Mouse (Mus musculus) heart, embryonic 14.5 days (tissue): ENCODE measurements at regions not wholly inside any gene's neighbourhood (a gene's known extent, or its start where the extent isn't known, plus 50 kb on each side); places are given as distances from the start of the nearest gene placed in this dataset.

Experiments
- ATAC-seq: fragments of 200-750 bp; cut with Nextera tagmentation; 2 replicates; pipeline ENCODE4 v1.8.0; 2017; ENCODE audit warnings: low read depth, moderate TSS enrichment; ENCODE audit not compliant: insufficient number of reproducible peaks, insufficient read depth, low FRiP score
- H3K27ac ChIP-seq, 2 experiments: fragments of 200-500 bp in 1 of 2; fragments of 300-500 bp in 1 of 2; sonication (generic) in 1 of 2; replicated peaks in 1 of 2; 2 replicates each; pipeline ENCODE4 v1.5.1; 2012 to 2014; ENCODE audit warnings: low read depth in 2 of 2, low read length in 2 of 2, control low read depth in 1 of 2, mild to moderate bottlenecking in 1 of 2, mixed read lengths in 1 of 2; ENCODE audit not compliant: control insufficient read depth in 1 of 2, insufficient read depth in 1 of 2
- H3K27me3 ChIP-seq: fragments of 300-500 bp; sonication (generic); 2 replicates; pipeline ENCODE4 v1.6.1; 2014; ENCODE audit warnings: mild to moderate bottlenecking, low read length, control low read depth; ENCODE audit not compliant: control insufficient read depth, insufficient read depth
- H3K36me3 ChIP-seq: fragments of 300-500 bp; sonication (generic); 2 replicates; pipeline ENCODE4 v1.6.1; 2014; ENCODE audit warnings: mild to moderate bottlenecking, control low read depth, low read length, mixed read lengths; ENCODE audit not compliant: control insufficient read depth, insufficient read depth
- H3K4me1 ChIP-seq, 2 experiments: fragments of 200-500 bp in 1 of 2; fragments of 300-500 bp in 1 of 2; sonication (generic) in 1 of 2; 2 replicates each; pipeline ENCODE4 v1.6.1; 2012 to 2014; ENCODE audit warnings: low read length in 2 of 2, control low read depth in 1 of 2, mixed read lengths in 1 of 2; ENCODE audit not compliant: control insufficient read depth in 2 of 2, insufficient read depth in 2 of 2
- H3K4me2 ChIP-seq: fragments of 300-500 bp; sonication (generic); 2 replicates; pipeline ENCODE4 v1.6.1; 2014; ENCODE audit warnings: mild to moderate bottlenecking, low read length
- H3K4me3 ChIP-seq, 2 experiments: fragments of 200-500 bp in 1 of 2; fragments of 300-500 bp in 1 of 2; sonication (generic) in 1 of 2; 2 replicates each; pipeline ENCODE4 v1.5.1; 2012 to 2014; ENCODE audit warnings: low read length in 2 of 2, mild to moderate bottlenecking in 2 of 2, control low read depth in 1 of 2, low read depth in 1 of 2, moderate library complexity in 1 of 2; ENCODE audit not compliant: control insufficient read depth in 1 of 2, insufficient read depth in 1 of 2
- H3K9ac ChIP-seq: fragments of 300-500 bp; sonication (generic); 2 replicates; pipeline ENCODE4 v1.6.1; 2014; ENCODE audit warnings: mild to moderate bottlenecking, low read length
- H3K9me3 ChIP-seq: fragments of 300-500 bp; sonication (generic); 2 replicates; pipeline ENCODE4 v1.6.1; 2016; ENCODE audit warnings: low read length, control low read depth; ENCODE audit not compliant: control insufficient read depth
- WGBS: fragments of 180-500 bp; shearing (Covaris S2); extraction: QIAGEN DNeasy Blood & Tissue Kit; methylation state at CpG from one replicate; pipeline ENCODE4 v1.1.7; 2014; 5-methylcytosine and 5-hydroxymethylcytosine counted together

DNA sequence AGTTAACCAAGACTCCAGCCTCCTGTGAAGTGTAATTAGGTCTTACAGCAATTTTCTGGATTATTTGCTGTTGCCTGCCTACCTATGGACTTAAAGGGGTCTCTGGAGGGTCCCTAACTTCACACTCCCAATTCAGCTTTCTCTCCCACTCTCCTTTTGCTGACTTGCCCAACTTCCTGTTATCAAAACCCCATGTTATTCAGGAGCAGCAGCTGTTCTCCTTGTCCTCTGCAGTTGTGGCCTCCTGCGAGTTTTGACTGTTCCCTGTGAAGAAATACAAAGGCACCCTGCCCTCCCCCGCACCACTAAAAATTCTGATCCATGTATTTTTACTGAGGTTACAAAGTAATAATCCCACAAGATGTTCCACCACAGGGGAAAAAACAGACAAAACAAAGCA, 146.8 kb upstream of the Dcn start:
- Histone ChIP-seq H3K4me2 (no peak overlapping the region), H3K27me3 (no peaks in the 10 kb centered on the region), H3K27ac (no peak overlapping the region), H3K9me3 (0 out of 2 replicates have a peak, but pooled peaks cover 3% of the 10 kb centered on the region), H3K4me1 (no peaks in the 10 kb centered on the region), H3K9ac (no peak overlapping the region), H3K36me3 (no peaks in the 10 kb centered on the region), H3K4me3 (no peak overlapping the region)
- WGBS: 71% methylated on average over 2 of the region's 2 CpGs
- no peak for ATAC-seq

DNA sequence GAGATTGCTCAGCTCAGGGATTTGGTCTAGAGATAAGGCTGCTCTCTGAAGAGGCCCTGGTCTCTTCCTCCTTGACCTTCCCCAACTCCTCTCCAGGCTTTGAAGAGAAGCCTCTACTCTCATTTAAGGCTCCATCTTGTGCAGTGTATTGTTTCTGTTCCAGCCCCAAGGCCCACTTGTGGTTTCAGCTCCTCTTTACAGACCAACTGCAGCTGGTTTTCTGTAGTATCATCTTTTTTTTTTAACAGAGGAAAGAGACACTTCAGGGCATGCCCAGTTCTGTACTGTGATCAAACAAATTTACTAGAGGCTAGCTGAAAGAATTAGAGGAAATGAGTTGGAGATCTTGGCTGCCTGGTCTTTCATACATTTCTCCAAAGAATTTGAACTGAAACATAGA, 145.4 kb upstream of the Dcn start:
- Histone ChIP-seq H3K4me1 (no peaks in the 10 kb centered on the region), H3K9ac (no peak overlapping the region), H3K4me2 (no peak overlapping the region), H3K9me3 (0 out of 2 replicates have a peak, but pooled peaks cover 3% of the 10 kb centered on the region), H3K36me3 (no peaks in the 10 kb centered on the region), H3K27me3 (no peaks in the 10 kb centered on the region), H3K27ac (no peak overlapping the region), H3K4me3 (no peak overlapping the region)
- ATAC-seq: no peak

DNA sequence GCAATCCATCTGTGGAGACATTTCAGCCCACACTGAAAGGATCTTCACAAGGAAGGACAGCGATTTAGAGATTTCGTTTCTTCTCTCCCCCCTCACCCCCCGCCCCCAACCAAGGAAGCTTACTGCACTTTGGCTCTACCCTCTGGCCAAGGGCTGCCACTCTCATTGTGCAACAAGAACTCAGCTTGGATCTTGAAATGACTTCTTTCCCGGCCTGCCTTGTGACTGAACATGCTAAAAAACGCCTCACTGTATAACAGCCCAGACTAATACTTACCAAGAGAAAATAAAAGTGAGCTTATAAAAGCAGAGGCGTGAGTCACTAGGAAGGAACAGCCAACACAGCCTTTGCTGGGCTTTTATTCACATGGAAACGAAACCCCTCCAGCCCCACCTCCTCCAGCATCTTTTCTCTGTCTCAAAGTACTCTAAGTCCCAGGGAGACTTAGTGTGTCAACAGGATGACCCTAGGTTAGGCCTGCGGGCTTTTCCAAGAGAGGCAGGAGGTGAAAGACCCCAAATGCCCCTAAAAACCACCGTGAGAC, 144.7 kb upstream of the Dcn start:
- Histone ChIP-seq H3K9ac (no peak overlapping the region), H3K36me3 (no peaks in the 10 kb centered on the region), H3K27ac (no peak overlapping the region), H3K27me3 (no peaks in the 10 kb centered on the region), H3K4me1 (no peaks in the 10 kb centered on the region), H3K9me3 (0 out of 2 replicates have a peak, but pooled peaks cover 2% of the 10 kb centered on the region), H3K4me2 (no peak overlapping the region), H3K4me3 (no peak overlapping the region)
- ATAC-seq: no peak
- 76% methylated on average over 9 of the region's 9 CpGs for WGBS

DNA sequence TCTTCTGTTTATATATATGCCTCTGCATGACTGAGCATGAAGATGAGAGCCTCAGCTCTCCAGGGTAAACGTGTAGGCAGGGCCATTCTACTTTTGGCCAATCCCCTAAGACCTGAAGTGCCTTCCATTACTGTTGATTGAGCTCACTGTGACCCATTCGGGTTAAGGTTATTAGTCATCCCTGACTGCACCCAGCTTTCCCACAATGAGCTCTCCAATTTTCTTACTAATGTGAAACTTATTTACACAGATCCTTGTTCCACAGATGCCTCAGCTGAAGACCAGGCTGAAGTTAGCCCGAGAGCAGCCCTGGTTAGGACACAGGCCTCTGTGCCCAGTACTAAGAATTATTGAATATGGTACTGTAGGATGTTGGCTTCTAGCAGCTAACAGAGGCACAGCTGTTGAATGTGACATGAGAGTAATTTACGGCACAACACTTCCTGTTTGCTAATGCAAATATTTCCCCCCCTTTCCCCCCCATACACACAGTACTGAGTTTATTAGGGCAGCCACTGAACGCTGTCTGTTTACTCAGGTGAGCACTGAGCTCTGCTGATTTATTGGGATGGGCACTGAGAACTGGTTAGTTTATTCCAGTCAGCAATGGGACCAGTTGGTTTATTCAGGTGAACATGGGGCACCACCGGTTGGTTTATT, 141.2 kb upstream of the Dcn start:
- 75% methylated on average over 6 of the region's 6 CpGs for WGBS
- no peak overlapping the region for H3K27ac ChIP-seq
- no peaks in the 10 kb centered on the region for H3K36me3 ChIP-seq
- no peak overlapping the region for H3K4me2 ChIP-seq
- H3K9ac ChIP-seq: no peak overlapping the region
- H3K27me3 ChIP-seq: no peaks in the 10 kb centered on the region
- H3K9me3 ChIP-seq: no peaks in the 10 kb centered on the region
- no peak for ATAC-seq
- no peaks in the 10 kb centered on the region for H3K4me1 ChIP-seq
- no peak overlapping the region for H3K4me3 ChIP-seq

- 40% methylated on average over 11 of the region's 11 CpGs for WGBS
- Histone ChIP-seq H3K4me3 (no peak overlapping the region), H3K36me3 (no peaks in the 10 kb centered on the region), H3K9ac (no peak overlapping the region), H3K4me2 (no peak overlapping the region), H3K27ac (no peak overlapping the region), H3K4me1 (no peaks in the 10 kb centered on the region), H3K27me3 (no peaks in the 10 kb centered on the region), H3K9me3 (no peaks in the 10 kb centered on the region)
- no peak for ATAC-seq
Measured at GRCm38 (mm10) chr10:97339866-97340706, 139.3 kb upstream of the Dcn start.

GRCm38 (mm10) chr10:97345347-97345746, 134.1 kb upstream of the Dcn start:
- Histone ChIP-seq H3K4me1 (no peaks in the 10 kb centered on the region), H3K36me3 (no peaks in the 10 kb centered on the region), H3K27ac (no peak overlapping the region), H3K9ac (no peak overlapping the region), H3K4me2 (no peak overlapping the region), H3K27me3 (no peaks in the 10 kb centered on the region), H3K4me3 (no peak overlapping the region), H3K9me3 (no peaks in the 10 kb centered on the region)
- ATAC-seq: no peak
- WGBS: 23% methylated on average over 6 of the region's 6 CpGs

DNA sequence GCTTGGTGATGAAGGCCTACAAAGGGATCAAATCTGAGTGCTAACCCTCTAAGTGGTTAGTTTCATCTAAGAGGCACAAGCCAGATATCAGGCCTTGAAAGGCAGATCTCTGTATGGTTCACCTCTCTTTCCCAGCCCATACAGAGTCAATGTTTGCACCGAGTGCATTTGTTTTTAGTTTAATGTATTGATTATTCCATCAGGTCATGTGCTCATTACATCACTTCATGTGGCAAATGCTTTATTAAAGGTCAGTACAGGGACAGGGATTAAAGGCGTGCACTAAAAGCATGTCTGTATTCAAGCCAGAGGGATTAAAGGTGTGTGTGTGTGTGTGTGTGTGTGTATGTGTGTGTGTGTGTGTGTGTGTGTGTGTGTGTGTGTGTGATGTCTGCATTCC, 132.5 kb upstream of the Dcn start:
- Histone ChIP-seq H3K9me3 (no peaks in the 10 kb centered on the region), H3K9ac (no peak overlapping the region), H3K36me3 (no peaks in the 10 kb centered on the region), H3K27ac (no peak overlapping the region), H3K4me3 (no peak overlapping the region), H3K27me3 (no peaks in the 10 kb centered on the region), H3K4me1 (no peaks in the 10 kb centered on the region), H3K4me2 (no peak overlapping the region)
- WGBS: 76% methylated on average over 2 of the region's 2 CpGs
- ATAC-seq: no peak
